Mouse (Mus musculus) stomach, postnatal 0 days (tissue): Measurements from ENCODE around the gene Tcaim. TPM values are rescaled to one million over a fixed set of nuclear protein-coding genes. Genes with fewer than 3 reads are reported as not detected.

Experiments
- ATAC-seq: fragments of 200-750 bp; cut with Nextera tagmentation; 2 replicates; pipeline ENCODE4 v1.8.0; 2017; ENCODE audit not compliant: low FRiP score, low TSS enrichment
- DNase-seq: peaks from one replicate; pipeline ENCODE4 v3.0.0-alpha.2; 2016; ENCODE audit warnings: low spot score
- H3K27ac ChIP-seq: fragments of 300-500 bp; sonication (generic); replicated peaks from 2 replicates; pipeline ENCODE4 v1.5.1; 2014; ENCODE audit warnings: mild to moderate bottlenecking, control low read depth
- H3K27me3 ChIP-seq: fragments of 300-500 bp; sonication (generic); 2 replicates; pipeline ENCODE4 v1.6.1; 2014; ENCODE audit warnings: low read length; ENCODE audit not compliant: control insufficient read depth, insufficient read depth
- H3K36me3 ChIP-seq: fragments of 300-500 bp; sonication (generic); 2 replicates; pipeline ENCODE4 v1.6.1; 2014; ENCODE audit warnings: low read length, mixed read lengths; ENCODE audit not compliant: control insufficient read depth, insufficient read depth
- H3K4me1 ChIP-seq: fragments of 300-500 bp; sonication (generic); replicated peaks from 2 replicates; pipeline ENCODE4 v1.6.1; 2014; ENCODE audit warnings: antibody characterized with exemption; ENCODE audit not compliant: control insufficient read depth, insufficient read depth
- H3K4me2 ChIP-seq: fragments of 300-500 bp; sonication (generic); replicated peaks from 2 replicates; pipeline ENCODE4 v1.6.1; 2014; ENCODE audit warnings: low read depth, mild to moderate bottlenecking, control low read depth, moderate library complexity
- H3K4me3 ChIP-seq: fragments of 300-500 bp; sonication (generic); 2 replicates; pipeline ENCODE4 v1.5.1; 2014; ENCODE audit warnings: low read depth, low read length, control low read depth
- H3K9ac ChIP-seq: fragments of 300-500 bp; sonication (generic); 2 replicates; pipeline ENCODE4 v1.6.1; 2014; ENCODE audit warnings: mild to moderate bottlenecking, low read length, control low read depth, mixed read lengths
- H3K9me3 ChIP-seq: fragments of 300-500 bp; sonication (generic); 2 replicates; pipeline ENCODE4 v1.6.1; 2016; ENCODE audit warnings: low read length; ENCODE audit not compliant: control insufficient read depth
- CTCF ChIP-seq: IDR thresholded peaks from 2 replicates; pipeline ENCODE4 v1.5.1; 2016; ENCODE audit warnings: antibody characterized with exemption, low read depth, mild to moderate bottlenecking, moderate library complexity
- EP300 ChIP-seq: optimal IDR thresholded peaks from 2 replicates; pipeline ENCODE3; 2016; ENCODE audit warnings: antibody characterized with exemption
- WGBS: fragments of 180-500 bp; shearing (Covaris S2); extraction: QIAGEN DNeasy Blood & Tissue Kit; methylation state at CpG from one replicate; pipeline ENCODE4 v1.1.7; 2014; 5-methylcytosine and 5-hydroxymethylcytosine counted together
- polyA plus RNA-seq: library from polyadenylated mRNA; unstranded; fragments of >200 nt; fragmentation: Nextera tagmentation; extraction: Ambion mirVana; gene quantifications from 2 replicates; pipeline ENCODE4 v1.2.1, GENCODE M21; 2015

Gene Tcaim
- polyA plus RNA-seq, 1 experiment from 2014 or later = 2.8 TPM

DNA sequence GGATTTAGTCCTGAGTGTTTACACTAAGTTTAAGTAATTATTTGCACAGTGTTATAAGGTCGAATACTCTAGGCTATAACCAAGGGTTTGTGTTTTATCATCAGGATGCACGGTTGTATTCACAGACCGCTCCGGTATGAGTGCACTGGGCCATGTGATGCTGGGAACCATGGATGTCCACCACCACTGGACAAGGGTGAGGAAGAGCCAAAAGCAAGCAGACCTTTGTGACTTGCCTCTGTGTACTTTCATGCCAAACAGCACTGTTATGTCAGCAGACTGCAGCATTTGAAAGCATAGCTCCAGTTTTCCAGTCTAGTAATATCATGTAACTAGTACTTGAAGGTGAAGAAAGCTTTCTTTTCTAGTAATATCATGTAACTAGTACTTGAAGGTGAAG lies 21.4 kb downstream of the Tcaim start:
- WGBS = 66% methylated on average over 4 of the region's 4 CpGs
- H3K9ac ChIP-seq = no peak overlapping the region
- H3K27ac ChIP-seq = no peak overlapping the region
- TF ChIP-seq CTCF = no peak
- no peak for TF ChIP-seq EP300
- no peak overlapping the region for H3K4me2 ChIP-seq
- no peaks in the 10 kb centered on the region for H3K36me3 ChIP-seq
- no peak for DNase-seq
- no peak for ATAC-seq
- no peaks in the 10 kb centered on the region for H3K4me1 ChIP-seq
- H3K27me3 ChIP-seq = no peaks in the 10 kb centered on the region
- no peak overlapping the region for H3K4me3 ChIP-seq
- H3K9me3 ChIP-seq = no peaks in the 10 kb centered on the region

DNA sequence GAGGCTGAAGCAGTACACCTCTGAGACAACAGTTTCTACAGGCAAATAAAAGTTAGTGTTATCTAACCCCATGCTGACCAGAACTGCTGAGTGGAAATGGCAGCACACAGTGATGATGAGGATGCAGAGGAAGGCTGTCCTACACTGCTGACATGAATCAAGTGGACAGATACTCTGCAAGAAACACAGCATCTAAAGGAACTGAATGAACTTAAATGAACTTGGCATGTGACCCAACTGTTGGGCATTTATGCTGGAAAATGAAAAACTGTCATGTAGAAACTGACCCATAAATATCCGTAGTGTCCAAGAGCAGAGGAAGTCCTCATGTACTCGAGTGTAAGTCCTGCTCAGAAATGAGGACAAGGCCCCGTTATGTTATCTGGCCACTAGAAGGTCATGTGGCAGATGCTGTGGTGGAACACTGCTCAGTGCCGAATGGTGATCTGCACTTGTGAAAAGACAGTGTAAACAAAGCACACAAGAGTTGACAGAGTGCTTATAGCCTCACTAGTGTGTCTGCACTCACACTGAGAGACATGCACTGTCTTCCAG lies 24.6 kb downstream of the Tcaim start:
- Histone ChIP-seq H3K9ac (no peak overlapping the region), H3K36me3 (no peaks in the 10 kb centered on the region; the same call in 1 of the 2 replicates), H3K27ac (no peak overlapping the region), H3K4me2 (no peak overlapping the region), H3K27me3 (no peaks in the 10 kb centered on the region), H3K4me1 (no peaks in the 10 kb centered on the region), H3K4me3 (no peak overlapping the region), H3K9me3 (no peaks in the 10 kb centered on the region)
- TF ChIP-seq EP300 (no peak), CTCF (no peak)
- ATAC-seq (no peak), DNase-seq (no peak)
- 67% methylated on average over 4 of the region's 4 CpGs for WGBS

GRCm38 (mm10) chr9:122836126-122836525 lies 30.8 kb downstream of the Tcaim start:
- no peak overlapping the region for H3K4me3 ChIP-seq
- no peak overlapping the region for H3K27ac ChIP-seq
- TF ChIP-seq CTCF (no peak), EP300 (no peak)
- DNase-seq (no peak), ATAC-seq (no peak)
- no peak overlapping the region for H3K9ac ChIP-seq
- H3K27me3 ChIP-seq = no peaks in the 10 kb centered on the region
- 45% methylated on average over 9 of the region's 9 CpGs for WGBS
- H3K9me3 ChIP-seq = no peaks in the 10 kb centered on the region
- H3K36me3 ChIP-seq = no peaks in the 10 kb centered on the region; the same call in 1 of the 2 replicates
- H3K4me2 ChIP-seq = no peak overlapping the region
- peaks cover 4% of the 10 kb centered on the region; the same call in 1 of the 2 replicates for H3K4me1 ChIP-seq

- no peak overlapping the region for H3K4me2 ChIP-seq
- H3K9ac ChIP-seq = no peak overlapping the region
- H3K27ac ChIP-seq = 0 out of 2 replicates have a peak overlapping the region, but pooled peaks have one; percentile 24
- H3K36me3 ChIP-seq = no peaks in the 10 kb centered on the region; the same call in 1 of the 2 replicates
- H3K27me3 ChIP-seq = no peaks in the 10 kb centered on the region
- no peak overlapping the region for H3K4me3 ChIP-seq
- 33% methylated on average over 6 of the region's 6 CpGs for WGBS
- DNase-seq (peak; percentile 56), ATAC-seq (0 out of 2 replicates have a peak, but pooled peaks have one; percentile 42)
- H3K4me1 ChIP-seq = peaks cover 4% of the 10 kb centered on the region; the same call in 1 of the 2 replicates
- TF ChIP-seq EP300 = no peak
- no peak for TF ChIP-seq CTCF
- no peaks in the 10 kb centered on the region for H3K9me3 ChIP-seq
Measured at GRCm38 (mm10) chr9:122836790-122837189, 31.5 kb downstream of the Tcaim start.

GRCm38 (mm10) chr9:122837216-122837615 lies 31.9 kb downstream of the Tcaim start:
- DNase-seq = no peak
- Histone ChIP-seq H3K27ac (0 out of 2 replicates have a peak overlapping the region, but pooled peaks have one; percentile 24), H3K4me3 (no peak overlapping the region), H3K27me3 (no peaks in the 10 kb centered on the region), H3K9me3 (no peaks in the 10 kb centered on the region), H3K4me2 (no peak overlapping the region), H3K9ac (no peak overlapping the region), H3K36me3 (no peaks in the 10 kb centered on the region; the same call in 1 of the 2 replicates), H3K4me1 (peaks cover 4% of the 10 kb centered on the region; the same call in 1 of the 2 replicates)
- TF ChIP-seq EP300 (no peak), CTCF (no peak)
- peak; percentile 56 for ATAC-seq
- 61% methylated on average over 4 of the region's 4 CpGs for WGBS

- no peak for TF ChIP-seq EP300
- peak; percentile 74 for TF ChIP-seq CTCF
- no peaks in the 10 kb centered on the region for H3K27me3 ChIP-seq
- H3K4me3 ChIP-seq = no peak overlapping the region
- no peaks in the 10 kb centered on the region for H3K9me3 ChIP-seq
- no peak overlapping the region; the same call in 1 of the 2 replicates for H3K4me2 ChIP-seq
- H3K27ac ChIP-seq = peak overlapping the region; percentile 63; the same call in 1 of the 2 replicates
- H3K4me1 ChIP-seq = peaks cover 4% of the 10 kb centered on the region; the same call in 1 of the 2 replicates
- H3K9ac ChIP-seq = 0 out of 2 replicates have a peak overlapping the region, but pooled peaks have one; percentile 38
- H3K36me3 ChIP-seq = no peaks in the 10 kb centered on the region; the same call in 1 of the 2 replicates
- WGBS = 25% methylated on average over 16 of the region's 16 CpGs
- ATAC-seq (peak; percentile 89), DNase-seq (peak; percentile 77)
Measured at GRCm38 (mm10) chr9:122837680-122838079, 32.3 kb downstream of the Tcaim start.
